Comparison of ENCODE assay signal across 25 mouse cellular contexts in genomic region chr6:71444756-71445155, GRCm38 (mm10). TPM values are rescaled to one million over a fixed set of nuclear protein-coding genes. Genes with fewer than 3 reads are reported as not detected.
DNase-seq lines count a peak whose midpoint lies in the region; ATAC-seq and TF ChIP-seq lines count a peak whose summit lies in the region.
"Had no signal": no experiment of that assay in that cellular context is flagged by ENCODE, and none has a peak within 500 bp of the region (broad histone marks: within the 10 kb centered on the region; RNA-seq: fewer than 3 reads in every experiment).

No protein-coding gene starts in this region.

- DNase-seq in liver, postnatal 0 days: no peak
- DNase-seq in MEL (ENCODE audit: low read depth, low spot score): peak; percentile 72
- no peak for DNase-seq in lung, postnatal 0 days (ENCODE audit: low spot score)
- DNase-seq in embryo, embryonic 9.5 days (ENCODE audit: extremely low spot score): no peak
- DNase-seq: adrenal gland, adult 8-10 months; adrenal gland, postnatal 25 days; B cell, adult 2 months; cerebellum, adult 11 months; cerebellum, adult 18-20 months; cerebellum, adult 8-10 months; cerebellum, adult 9-11 months; cerebellum, postnatal 14 days; cerebellum, postnatal 36 days; embryo, embryonic 11 days; forebrain, postnatal 0 days had no signal

- no peak for TF ChIP-seq POLR2A in MEL (IDR thresholded peaks at IDR 0.05; ENCODE audit: control insufficient read depth in 1 of 2, insufficient read depth in 1 of 2, low read depth in 1 of 2, low read length in 2 of 2, poor library complexity in 1 of 2)

- no peak for TF ChIP-seq RAD21 in MEL (IDR thresholded peaks at IDR 0.05; ENCODE audit: low read depth, low read length)

- no peaks in the 10 kb centered on the region for H3K36me3 ChIP-seq in liver, postnatal 0 days (replicated peaks; ENCODE audit: insufficient read depth, low read length)
- no peaks in the 10 kb centered on the region for H3K36me3 ChIP-seq in liver, embryonic 12.5 days
- H3K36me3 ChIP-seq in MEL (ENCODE audit: control insufficient read depth in 1 of 2, insufficient read depth in 2 of 2, low read length in 2 of 2): peaks cover 0 to 30% of the 10 kb centered on the region in 2 experiments; a peak in 2 of 4 replicates
- H3K36me3 ChIP-seq in lung, postnatal 0 days (ENCODE audit: insufficient read depth, low read length): no peaks in the 10 kb centered on the region
- H3K36me3 ChIP-seq: embryonic facial prominence, embryonic 13.5 days; forebrain, embryonic 15.5 days; G1E had no signal

- WGBS in liver, postnatal 0 days (ENCODE audit: insufficient replicate concordance): 27% methylated on average over 1 of the region's 1 CpGs
- WGBS in liver, embryonic 12.5 days (ENCODE audit: insufficient replicate concordance): 20% methylated on average over 1 of the region's 1 CpGs
- WGBS in lung, postnatal 0 days: 39% methylated on average over 1 of the region's 1 CpGs

- H3K79me2 ChIP-seq in MEL (ENCODE audit: control insufficient read depth, insufficient read depth, low read length, poor library complexity): peaks cover 9% of the 10 kb centered on the region

- H3K4me1 ChIP-seq in liver, postnatal 0 days (ENCODE audit: insufficient read depth): peaks cover 11% of the 10 kb centered on the region
- peaks cover 23% of the 10 kb centered on the region for H3K4me1 ChIP-seq in liver, embryonic 12.5 days
- H3K4me1 ChIP-seq in MEL (ENCODE audit: control insufficient read depth in 1 of 2, insufficient read depth in 2 of 2, low read length in 2 of 2): peaks cover 13 to 33% of the 10 kb centered on the region in 2 experiments
- no peaks in the 10 kb centered on the region; the same call in 1 of the 2 replicates for H3K4me1 ChIP-seq in lung, postnatal 0 days (ENCODE audit: insufficient read depth, low read depth, low read length)

- peak overlapping the region; percentile 11; the same call in 1 of the 2 replicates for H3K27ac ChIP-seq in liver, postnatal 0 days (ENCODE audit: low read depth)
- H3K27ac ChIP-seq in liver, embryonic 12.5 days: no peak overlapping the region
- H3K27ac ChIP-seq in MEL (ENCODE audit: control insufficient read depth, low read depth, low read length): no peak overlapping the region
- no peak overlapping the region for H3K27ac ChIP-seq in lung, postnatal 0 days (ENCODE audit: low read length)
- H3K27ac ChIP-seq: embryonic facial prominence, embryonic 13.5 days; forebrain, embryonic 13.5 days; forebrain, embryonic 15.5 days had no signal

- H3K4me3 ChIP-seq in liver, postnatal 0 days (ENCODE audit: low read depth, low read length): no peak overlapping the region
- H3K4me3 ChIP-seq in liver, embryonic 12.5 days: no peak overlapping the region
- no peak overlapping the region for H3K4me3 ChIP-seq in MEL (ENCODE audit: control insufficient read depth in 1 of 2, insufficient read depth in 1 of 2, low read depth in 2 of 2, low read length in 2 of 2)
- no peak overlapping the region for H3K4me3 ChIP-seq in lung, postnatal 0 days (ENCODE audit: low read depth, low read length)
- H3K4me3 ChIP-seq: embryonic facial prominence, embryonic 13.5 days; forebrain, embryonic 13.5 days; forebrain, embryonic 15.5 days had no signal

- ATAC-seq in liver, postnatal 0 days: no peak
- ATAC-seq in liver, embryonic 12.5 days: no peak
- peak; percentile 28 for ATAC-seq in granulocyte monocyte progenitor cell, adult 5-6 weeks (replicated peaks; ENCODE audit: poor library complexity, severe bottlenecking)
- no peak for ATAC-seq in lung, postnatal 0 days
- ATAC-seq: activated CD4-positive, CD25-positive, alpha-beta regulatory T cell, adult 4 months; CD4-positive, CD25-positive, alpha-beta regulatory T cell, adult 4 months; forebrain, embryonic 13.5 days; forebrain, embryonic 15.5 days; forebrain, postnatal 0 days; Patski had no signal

- H3K9ac ChIP-seq in liver, postnatal 0 days (replicated peaks): no peak overlapping the region
- H3K9ac ChIP-seq in liver, embryonic 12.5 days: no peak overlapping the region
- H3K9ac ChIP-seq in MEL (ENCODE audit: control insufficient read depth, low read depth, low read length, poor library complexity, severe bottlenecking): no peak overlapping the region
- no peak overlapping the region for H3K9ac ChIP-seq in lung, postnatal 0 days (replicated peaks; ENCODE audit: low read depth)
- H3K9ac ChIP-seq: embryonic facial prominence, embryonic 13.5 days; forebrain, embryonic 13.5 days; forebrain, embryonic 15.5 days; forebrain, postnatal 0 days had no signal

- no peaks in the 10 kb centered on the region for H3K27me3 ChIP-seq in liver, postnatal 0 days (ENCODE audit: insufficient read depth, low read length)
- H3K27me3 ChIP-seq in liver, embryonic 12.5 days (replicated peaks): no peaks in the 10 kb centered on the region
- H3K27me3 ChIP-seq in MEL (ENCODE audit: control insufficient read depth in 1 of 2, insufficient read depth in 2 of 2, low read length in 2 of 2): no peaks in the 10 kb centered on the region
- no peaks in the 10 kb centered on the region for H3K27me3 ChIP-seq in lung, postnatal 0 days (replicated peaks; ENCODE audit: insufficient read depth, low read length)
- H3K27me3 ChIP-seq: CH12.LX; embryonic facial prominence, embryonic 13.5 days; forebrain, embryonic 13.5 days; forebrain, embryonic 15.5 days; Patski had no signal

- no peak overlapping the region for H3K4me2 ChIP-seq in liver, postnatal 0 days (ENCODE audit: low read depth, low read length)
- H3K4me2 ChIP-seq in liver, embryonic 12.5 days: no peak overlapping the region
- H3K4me2 ChIP-seq in lung, postnatal 0 days (replicated peaks; ENCODE audit: low read depth, low read length): no peak overlapping the region
- H3K4me2 ChIP-seq: embryonic facial prominence, embryonic 13.5 days; forebrain, embryonic 13.5 days; forebrain, embryonic 15.5 days had no signal

- no peak for TF ChIP-seq EP300 in liver, postnatal 0 days (IDR thresholded peaks at IDR 0.05; ENCODE audit: low read depth)
- TF ChIP-seq EP300 in MEL (IDR thresholded peaks at IDR 0.05; ENCODE audit: low read depth in 1 of 2, low read length in 2 of 2): no peak
- TF ChIP-seq EP300 in lung, postnatal 0 days (IDR thresholded peaks at IDR 0.05): no peak

- no peak for TF ChIP-seq CTCF in liver, postnatal 0 days (IDR thresholded peaks at IDR 0.05; ENCODE audit: low read depth)
- no peak for TF ChIP-seq CTCF in MEL (IDR thresholded peaks at IDR 0.05 in 2 of 3, conservative IDR thresholded peaks at IDR 0.05 in 1 of 3; ENCODE audit: control insufficient read depth in 1 of 3, insufficient read depth in 1 of 3, low read depth in 2 of 3, low read length in 3 of 3, poor library complexity in 1 of 3, severe bottlenecking in 1 of 3)
- no peak for TF ChIP-seq CTCF in lung, postnatal 0 days (IDR thresholded peaks at IDR 0.05)

- no peaks in the 10 kb centered on the region for H3K9me3 ChIP-seq in liver, postnatal 0 days (ENCODE audit: low read length)
- no peaks in the 10 kb centered on the region for H3K9me3 ChIP-seq in liver, embryonic 12.5 days (replicated peaks)
- no peaks in the 10 kb centered on the region for H3K9me3 ChIP-seq in MEL (replicated peaks; ENCODE audit: insufficient read depth, low read length)
- no peaks in the 10 kb centered on the region for H3K9me3 ChIP-seq in lung, postnatal 0 days (ENCODE audit: low read length)
- H3K9me3 ChIP-seq: embryonic facial prominence, embryonic 13.5 days; forebrain, embryonic 13.5 days; forebrain, embryonic 15.5 days; G1E had no signal

TF ChIP-seq in MEL, 35 proteins besides CTCF, POLR2A, EP300 and RAD21 (continues in another document):
- TF ChIP-seq SIN3A (IDR thresholded peaks at IDR 0.05; ENCODE audit: low read length): no peak
- no peak for TF ChIP-seq RCOR1 (IDR thresholded peaks at IDR 0.05; ENCODE audit: low read depth, low read length)
- no peak for TF ChIP-seq TCF12 (IDR thresholded peaks at IDR 0.05; ENCODE audit: low read depth, low read length)
- TF ChIP-seq SMC3 (IDR thresholded peaks at IDR 0.05; ENCODE audit: low read depth, low read length): no peak
- TF ChIP-seq GATA1 (IDR thresholded peaks at IDR 0.05; ENCODE audit: low read depth, low read length): no peak
- TF ChIP-seq ZC3H11A (IDR thresholded peaks at IDR 0.05; ENCODE audit: low read depth, low read length): no peak
- TF ChIP-seq ELF1 (IDR thresholded peaks at IDR 0.05; ENCODE audit: low read depth, low read length): no peak
- no peak for TF ChIP-seq ZKSCAN1 (IDR thresholded peaks at IDR 0.05; ENCODE audit: low read depth, low read length)
- no peak for TF ChIP-seq JUND (IDR thresholded peaks at IDR 0.05; ENCODE audit: low read depth, low read length)
- TF ChIP-seq KAT2A (conservative IDR thresholded peaks at IDR 0.05; ENCODE audit: low read depth, low read length): no peak
- TF ChIP-seq POLR2AphosphoS5 (IDR thresholded peaks at IDR 0.05; ENCODE audit: borderline replicate concordance, low read depth, low read length): no peak
- no peak for TF ChIP-seq MXI1 (IDR thresholded peaks at IDR 0.05; ENCODE audit: low read depth, low read length)
- no peak for TF ChIP-seq BHLHE40 (IDR thresholded peaks at IDR 0.05; ENCODE audit: borderline replicate concordance, low read depth, low read length)
- TF ChIP-seq USF1 (IDR thresholded peaks at IDR 0.05; ENCODE audit: low read depth, low read length): no peak
- no peak for TF ChIP-seq HCFC1 (IDR thresholded peaks at IDR 0.05; ENCODE audit: low read depth, low read length)

RNA-seq across cellular contexts. Expression of gene Rmnd5a, which starts 4.3 kb away (rescaled TPM):
- 6.3 and 6.6 TPM in 2 replicates for polyA plus RNA-seq in liver, postnatal 0 days (2015; fragmentation: Nextera tagmentation; extraction: Ambion mirVana)
- polyA plus RNA-seq in liver, embryonic 12.5 days (2016; fragmentation: Nextera tagmentation; extraction: Ambion mirVana): 11.6 and 12.3 TPM in 2 replicates
- 22.2 and 22.6 TPM in 2 replicates for total RNA-seq in MEL (2012; rRNA removed)
- 100 to 1,000 TPM in 1 of 2 experiments, 10 to 100 TPM in 1; 23.3 to 497 TPM for polyA plus RNA-seq in MEL (2012; ENCODE audit: insufficient read depth in 1 of 2, insufficient read length in 2 of 2, low read depth in 1 of 2, low replicate concordance in 2 of 2, missing spikeins in 1 of 2)
- total RNA-seq in granulocyte monocyte progenitor cell, adult 5-6 weeks (2014; fragmentation: Nextera tagmentation): 29.0 and 39.8 TPM in 2 replicates
- 54.4 TPM in 2 replicates for total RNA-seq in granulocyte monocyte progenitor cell, adult 5-6 weeks (2017)
- 12.5 and 13.0 TPM in 2 replicates for polyA plus RNA-seq in lung, postnatal 0 days (2015; fragmentation: Nextera tagmentation; extraction: Ambion mirVana)

RNA-seq across cellular contexts. Expression of gene Rnf103, which starts 48.9 kb away (rescaled TPM):
- 24.0 and 28.0 TPM in 2 replicates for polyA plus RNA-seq in liver, postnatal 0 days (2015; fragmentation: Nextera tagmentation; extraction: Ambion mirVana)
- 11.0 and 11.2 TPM in 2 replicates for polyA plus RNA-seq in liver, embryonic 12.5 days (2016; fragmentation: Nextera tagmentation; extraction: Ambion mirVana)
- 3.3 and 3.9 TPM in 2 replicates for total RNA-seq in MEL (2012; rRNA removed)
- 1 to 10 TPM in 1 of 2 experiments, not detected in 1; 4.9 TPM for polyA plus RNA-seq in MEL (2012; ENCODE audit: insufficient read depth in 1 of 2, insufficient read length in 2 of 2, low read depth in 1 of 2, low replicate concordance in 2 of 2, missing spikeins in 1 of 2)
- total RNA-seq in granulocyte monocyte progenitor cell, adult 5-6 weeks (2014; fragmentation: Nextera tagmentation): 7.1 and 8.6 TPM in 2 replicates
- total RNA-seq in granulocyte monocyte progenitor cell, adult 5-6 weeks (2017): 7.3 and 10.6 TPM in 2 replicates
- 17.7 and 18.9 TPM in 2 replicates for polyA plus RNA-seq in lung, postnatal 0 days (2015; fragmentation: Nextera tagmentation; extraction: Ambion mirVana)
